In the genomic region with DNA sequence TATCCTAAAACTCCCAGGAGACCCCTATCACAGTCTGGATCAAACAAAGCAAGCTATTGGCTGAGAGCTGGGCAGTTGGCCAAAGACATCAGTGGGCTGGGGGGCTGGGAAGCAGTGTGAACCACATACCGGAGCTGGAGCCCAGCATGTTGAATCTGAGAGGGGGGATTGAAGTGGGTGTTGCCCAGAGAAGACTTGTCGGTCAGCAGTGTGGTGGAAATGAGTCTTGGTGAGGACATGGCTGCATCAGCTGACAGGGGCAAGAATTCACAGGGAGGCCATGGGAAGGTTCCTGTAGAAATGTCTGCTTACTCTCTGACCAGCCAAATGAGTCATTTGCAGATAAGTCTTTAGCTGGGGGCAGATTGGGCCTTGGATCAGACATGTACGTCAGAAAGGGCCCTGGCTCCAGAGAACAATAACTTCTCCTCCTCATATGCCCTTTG, we compare ENCODE assay signal across 10 mouse cellular contexts.
A peak's percentile ranks its signal among the peaks of the same experiment; 100 is the strongest.
DNase-seq lines count a peak whose midpoint lies in the region; ATAC-seq and TF ChIP-seq lines count a peak whose summit lies in the region.
"Had no signal": no experiment of that assay in that cellular context is flagged by ENCODE, and none has a peak within 500 bp of the region (broad histone marks: within the 10 kb centered on the region; RNA-seq: fewer than 3 reads in every experiment).

No protein-coding gene starts in this region.

- peaks cover 14% of the 10 kb centered on the region for H3K4me1 ChIP-seq in lung, embryonic 15.5 days
- H3K4me1 ChIP-seq in heart, embryonic 10.5 days: peaks cover 6% of the 10 kb centered on the region
- 0 out of 2 replicates have a peak, but pooled peaks cover 4% of the 10 kb centered on the region for H3K4me1 ChIP-seq in midbrain, embryonic 14.5 days (ENCODE audit: control insufficient read depth, insufficient read depth, low read length)

- intact Hi-C loops in gastrocnemius, postnatal 36 days (cut with DNase I): no loop called here

- H3K27me3 ChIP-seq in lung, embryonic 15.5 days: no peaks in the 10 kb centered on the region
- no peaks in the 10 kb centered on the region for H3K27me3 ChIP-seq in heart, embryonic 10.5 days (ENCODE audit: insufficient read depth, poor library complexity, severe bottlenecking)
- no peaks in the 10 kb centered on the region for H3K27me3 ChIP-seq in midbrain, embryonic 14.5 days (ENCODE audit: control insufficient read depth, insufficient read depth, low read length)

- H3K27ac ChIP-seq in lung, embryonic 15.5 days: 0 out of 2 replicates have a peak overlapping the region, but pooled peaks have one; percentile 50
- no peak overlapping the region for H3K27ac ChIP-seq in heart, embryonic 10.5 days
- H3K27ac ChIP-seq in midbrain, embryonic 14.5 days (replicated peaks; ENCODE audit: low read depth, low read length): no peak overlapping the region
- H3K27ac ChIP-seq in layer of hippocampus, adult 2 months: no peak overlapping the region
- H3K27ac ChIP-seq: macrophage had no signal

- no peak overlapping the region for H3K4me3 ChIP-seq in lung, embryonic 15.5 days
- no peak overlapping the region for H3K4me3 ChIP-seq in heart, embryonic 10.5 days
- no peak overlapping the region for H3K4me3 ChIP-seq in midbrain, embryonic 14.5 days (replicated peaks; ENCODE audit: low read depth, low read length)
- no peak overlapping the region for H3K4me3 ChIP-seq in layer of hippocampus, adult 2 months

- no peaks in the 10 kb centered on the region for H3K9me3 ChIP-seq in lung, embryonic 15.5 days
- no peaks in the 10 kb centered on the region for H3K9me3 ChIP-seq in heart, embryonic 10.5 days
- no peaks in the 10 kb centered on the region for H3K9me3 ChIP-seq in midbrain, embryonic 14.5 days (ENCODE audit: control insufficient read depth, low read length)

- H3K36me3 ChIP-seq in lung, embryonic 15.5 days: no peaks in the 10 kb centered on the region
- no peaks in the 10 kb centered on the region for H3K36me3 ChIP-seq in heart, embryonic 10.5 days
- no peaks in the 10 kb centered on the region for H3K36me3 ChIP-seq in midbrain, embryonic 14.5 days (ENCODE audit: control insufficient read depth, insufficient read depth, low read length)

- H3K4me2 ChIP-seq in lung, embryonic 15.5 days: no peak overlapping the region
- H3K4me2 ChIP-seq in midbrain, embryonic 14.5 days (ENCODE audit: low read length): no peak overlapping the region

- H3K9ac ChIP-seq in lung, embryonic 15.5 days: no peak overlapping the region
- no peak overlapping the region for H3K9ac ChIP-seq in midbrain, embryonic 14.5 days (replicated peaks; ENCODE audit: low read length)

- ATAC-seq in lung, embryonic 15.5 days (ENCODE audit: borderline replicate concordance, extremely low read depth, low FRiP score, low TSS enrichment): peak; percentile 71; the same call in 1 of the 2 replicates
- ATAC-seq in midbrain, embryonic 14.5 days (ENCODE audit: low FRiP score, low TSS enrichment): no peak
- no peak for ATAC-seq in erythroid progenitor cell, adult 5-6 weeks (replicated peaks; ENCODE audit: low FRiP score, poor library complexity, severe bottlenecking)
- ATAC-seq: intestine, embryonic 16.5 days had no signal

- TF ChIP-seq POLR2A in brain, embryonic 14.5 days (IDR thresholded peaks at IDR 0.05; ENCODE audit: borderline replicate concordance, extremely low read depth, insufficient read depth, insufficient read length, poor library complexity, severe bottlenecking): no peak

- no peak for TF ChIP-seq CTCF in brain, embryonic 14.5 days (IDR thresholded peaks at IDR 0.05; ENCODE audit: borderline replicate concordance, extremely low read depth, insufficient read depth, insufficient read length)
- no peak for TF ChIP-seq CTCF in layer of hippocampus, adult 2 months (conservative IDR thresholded peaks at IDR 0.05)

- DNase-seq in lung, postnatal 14 days: no peak
- DNase-seq in brain, embryonic 14.5 days (ENCODE audit: low read depth): peak; percentile 89
- peak; percentile 79 for DNase-seq in heart, embryonic 10.5 days (ENCODE audit: low spot score)
- DNase-seq in midbrain, embryonic 14.5 days: peak; percentile 75
- no peak for DNase-seq in gastrocnemius, postnatal 36 days
- DNase-seq in layer of hippocampus, adult 2 months (ENCODE audit: low spot score in 2 of 2): no peak

- WGBS in lung, embryonic 15.5 days: 5% methylated on average over 3 of the region's 3 CpGs
- 17% methylated on average over 3 of the region's 3 CpGs for WGBS in heart, embryonic 10.5 days
- WGBS in midbrain, embryonic 14.5 days: 30% methylated on average over 3 of the region's 3 CpGs

Comparison
In these comparisons a context has a peak if more than half of its experiments do, and no peak if none do; other contexts are left out.
1. DNase-seq: peak in brain, embryonic 14.5 days (single experiment), heart, embryonic 10.5 days (single experiment) and midbrain, embryonic 14.5 days (single experiment); none in lung, postnatal 14 days (single experiment), gastrocnemius, postnatal 36 days (0 of 2) and layer of hippocampus, adult 2 months (0 of 2).